Mouse (Mus musculus) bone marrow macrophage, adult 2 months (primary cell): ENCODE results near the gene Mgat4b.

Source experiments
- CTCF ChIP-seq: IDR thresholded peaks from 2 replicates; pipeline ENCODE4 v1.5.1; 2012; ENCODE audit warnings: low read depth, mild to moderate bottlenecking, low read length, moderate library complexity
- POLR2A ChIP-seq: IDR thresholded peaks from 2 replicates; pipeline ENCODE4 v1.6.1; 2012; ENCODE audit warnings: mild to moderate bottlenecking, low read depth, low read length, borderline replicate concordance

- TF ChIP-seq CTCF (no peak), POLR2A (no peak)
Observed at GRCm38 (mm10) chr11:50265931-50266330, 55.2 kb downstream of the Mgat4b start.
